Mouse (Mus musculus) left cerebral cortex, adult 2 months (tissue): ENCODE data around the gene Lysmd3. TPM values are rescaled to one million over a fixed set of nuclear protein-coding genes. Genes with fewer than 3 reads are reported as not detected.

ENCODE experiments used
- DNase-seq, 2 experiments: peaks; one replicate each; pipeline ENCODE4 v3.0.0; 2021 to 2022; ENCODE audit warnings: low spot score in 2 of 2, mixed read lengths in 1 of 2; ENCODE audit errors: extremely low spot score in 1 of 2
- H3K27ac ChIP-seq: fragments of 200-600 bp; 2 replicates; pipeline ENCODE4 v1.8.1; 2022
- H3K4me3 ChIP-seq: fragments of 200-600 bp; 2 replicates; pipeline ENCODE4 v1.8.1; 2022
- CTCF ChIP-seq: fragments of 200-600 bp; IDR thresholded peaks from 2 replicates; pipeline ENCODE4 v1.8.1; 2022; ENCODE audit warnings: antibody characterized with exemption, mild to moderate bottlenecking, moderate library complexity
- intact Hi-C: fragments of 180-260 bp; cut with DNase I; formaldehyde crosslinking; loops from one replicate; pipeline ENCODE4 v1.15.1; 2025
- total RNA-seq, 2 experiments: library from RNA; stranded (reverse); gene quantifications; 2 replicates each; pipeline ENCODE4 v1.2.3; 2021

Lysmd3 gene
- total RNA-seq, 2 experiments from 2014 or later: 12.1 TPM

- no peak for DNase-seq
- Histone ChIP-seq H3K4me3 (no peak overlapping the region), H3K27ac (no peak overlapping the region)
- no peak for TF ChIP-seq CTCF
- intact Hi-C loops: no loop called here
Observed at GRCm38 (mm10) chr13:81683107-81683506, 25.6 kb downstream of the Lysmd3 start.

GRCm38 (mm10) chr13:81684258-81684657 lies 26.8 kb downstream of the Lysmd3 start:
- no peak overlapping the region for H3K4me3 ChIP-seq
- no peak overlapping the region for H3K27ac ChIP-seq
- DNase-seq: no peak
- intact Hi-C loops: no loop called here
- no peak for TF ChIP-seq CTCF

- intact Hi-C loops: no loop called here
- no peak for TF ChIP-seq CTCF
Observed at GRCm38 (mm10) chr13:81684884-81685283, 27.4 kb downstream of the Lysmd3 start.

GRCm38 (mm10) chr13:81689587-81689986 lies 32.1 kb downstream of the Lysmd3 start:
- intact Hi-C loops: no loop called here
- TF ChIP-seq CTCF: no peak

More at GRCm38 (mm10) chr13:81684884-81685283, 27.4 kb downstream of the Lysmd3 start:
- Histone ChIP-seq H3K4me3 (no peak overlapping the region), H3K27ac (no peak overlapping the region)
- no peak for DNase-seq

DNA sequence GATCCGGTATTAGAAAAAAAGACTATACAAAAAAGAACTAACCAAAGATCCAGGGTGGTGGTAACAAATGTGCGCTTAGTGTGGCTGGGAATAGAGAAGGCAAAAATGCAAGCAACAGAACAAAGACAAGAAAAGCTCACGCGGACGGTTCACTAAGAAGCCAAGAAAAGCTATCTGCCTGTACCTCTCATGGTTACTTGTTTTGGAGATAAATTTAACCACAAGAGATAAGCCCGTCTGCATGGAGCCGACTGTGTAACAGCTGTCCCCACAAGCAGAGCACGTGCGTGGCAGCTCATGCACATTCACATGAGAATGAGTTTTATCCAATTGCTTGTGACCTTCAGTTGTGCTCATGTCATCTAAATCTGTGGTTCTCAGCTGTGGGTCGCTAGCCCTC lies 33.0 kb downstream of the Lysmd3 start:
- no peak for DNase-seq
- no peak for TF ChIP-seq CTCF
- Histone ChIP-seq H3K27ac (no peak overlapping the region), H3K4me3 (no peak overlapping the region)
- intact Hi-C loops: no loop called here

More at GRCm38 (mm10) chr13:81689587-81689986, 32.1 kb downstream of the Lysmd3 start:
- DNase-seq: no peak
- Histone ChIP-seq H3K4me3 (no peak overlapping the region), H3K27ac (no peak overlapping the region)

GRCm38 (mm10) chr13:81691606-81692005 lies 34.1 kb downstream of the Lysmd3 start:
- Histone ChIP-seq H3K27ac (no peak overlapping the region), H3K4me3 (no peak overlapping the region)
- no peak for TF ChIP-seq CTCF
- intact Hi-C loops: no loop called here
- DNase-seq: peak in 1 of 2 experiments; percentile 12

DNA sequence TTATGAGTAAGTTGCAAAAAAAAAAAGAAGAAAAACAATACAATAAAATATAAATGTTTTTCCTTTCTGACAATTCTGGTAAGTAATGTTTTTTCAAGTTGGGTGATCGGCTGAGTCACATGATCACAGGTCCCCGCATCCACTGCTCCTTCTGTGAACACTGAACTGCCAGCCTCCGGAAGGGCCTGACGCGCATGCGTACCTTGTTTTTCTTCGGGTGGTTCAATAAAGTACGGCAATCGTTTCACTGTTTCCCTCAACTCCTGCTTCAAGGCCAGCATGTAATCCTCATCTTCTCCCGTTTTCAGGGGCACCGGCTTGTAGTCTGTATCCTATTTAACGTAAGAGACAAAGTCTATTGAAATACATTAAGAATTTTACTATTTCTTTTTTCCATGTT lies 37.0 kb downstream of the Lysmd3 start:
- H3K27ac ChIP-seq: no peak overlapping the region
- H3K4me3 ChIP-seq: no peak overlapping the region
- TF ChIP-seq CTCF: no peak
- intact Hi-C loops: no loop called here
- DNase-seq: no peak

DNA sequence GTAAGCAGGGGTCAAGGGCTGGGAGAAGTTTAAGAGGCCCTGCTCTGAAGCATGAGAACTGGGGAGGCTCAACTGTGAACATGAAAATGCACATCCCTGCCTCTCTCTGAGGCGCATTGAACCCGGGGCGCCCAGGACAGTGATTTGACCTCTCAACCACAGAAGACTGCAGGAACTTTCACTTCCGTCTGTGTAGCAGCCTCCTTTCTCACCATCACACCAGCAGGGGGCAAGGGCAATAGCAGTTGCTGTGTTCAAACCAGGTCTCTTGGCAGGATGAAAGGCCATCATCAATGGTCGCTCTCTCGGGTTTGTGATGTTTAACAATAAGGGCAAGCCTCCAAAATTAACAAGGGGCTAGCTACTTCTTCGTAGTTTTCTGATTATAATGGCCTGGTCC lies 45.7 kb downstream of the Lysmd3 start:
- no peak overlapping the region for H3K27ac ChIP-seq
- intact Hi-C loops: no loop called here

DNA sequence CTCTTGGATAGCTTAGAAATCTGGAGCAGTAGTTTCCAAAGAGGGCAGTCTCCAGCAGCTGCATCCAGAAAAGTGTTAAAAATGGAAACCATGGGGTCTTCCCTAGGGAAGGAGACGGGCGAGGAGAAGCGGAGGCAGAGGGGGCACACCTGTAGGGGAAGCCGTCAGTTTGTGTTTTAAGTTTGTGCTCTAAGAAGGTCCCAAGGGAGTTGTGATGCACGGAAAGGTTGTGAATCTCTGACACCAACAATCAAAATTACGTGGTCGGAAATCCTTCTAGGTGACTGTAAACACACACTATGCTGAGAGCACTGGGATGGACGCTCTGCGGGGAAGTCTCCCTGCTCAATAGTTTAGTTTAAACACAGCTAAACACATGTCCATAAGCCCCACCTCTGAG lies 46.2 kb downstream of the Lysmd3 start:
- Histone ChIP-seq H3K27ac (no peak overlapping the region), H3K4me3 (no peak overlapping the region)
- intact Hi-C loops: no loop called here
- no peak for DNase-seq
- TF ChIP-seq CTCF: no peak

More for the DNA sequence above, 45.7 kb downstream of the Lysmd3 start:
- H3K4me3 ChIP-seq: no peak overlapping the region
- TF ChIP-seq CTCF: no peak
- no peak for DNase-seq

GRCm38 (mm10) chr13:81706311-81706710 lies 48.8 kb downstream of the Lysmd3 start:
- DNase-seq: no peak
- no peak for TF ChIP-seq CTCF
- H3K27ac ChIP-seq: no peak overlapping the region
- H3K4me3 ChIP-seq: no peak overlapping the region
- intact Hi-C loops: no loop called here

DNA sequence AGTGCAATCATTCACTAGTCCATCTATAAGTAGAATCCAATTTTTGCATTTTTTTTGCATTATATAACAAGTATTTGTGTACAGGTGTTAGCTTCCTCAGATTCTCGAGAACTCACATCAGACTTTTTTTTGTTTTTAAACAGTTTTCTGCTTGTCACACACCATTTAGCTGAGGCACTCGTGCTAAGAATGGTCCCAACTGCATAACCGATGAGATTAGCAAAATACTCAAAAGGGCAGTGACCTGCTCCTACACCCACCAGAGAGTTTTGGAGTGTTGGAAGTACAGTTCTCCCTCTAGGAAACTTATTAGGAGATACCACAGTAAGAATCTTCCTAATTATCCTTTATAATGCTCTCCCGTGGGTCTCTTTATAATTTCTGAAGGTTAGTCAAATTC lies 52.3 kb downstream of the Lysmd3 start:
- H3K4me3 ChIP-seq: peak overlapping the region; percentile 87
- intact Hi-C loops: loop anchor here (2.0 to 5.0 kb wide), 2 partner anchors 52 to 53 kb away; partner anchors contain the start of gene Lysmd3
- H3K27ac ChIP-seq: no peak overlapping the region
- TF ChIP-seq CTCF: no peak
- DNase-seq: no peak

- DNase-seq: no peak
- intact Hi-C loops: loop anchor here (5.0 kb wide), 1 partner anchor 52 kb away; no protein-coding TSS in a partner anchor
- TF ChIP-seq CTCF: no peak
- peak overlapping the region; percentile 87 for H3K4me3 ChIP-seq
- no peak overlapping the region; the same call in 1 of the 2 replicates for H3K27ac ChIP-seq
Observed at GRCm38 (mm10) chr13:81710266-81710665, 52.8 kb downstream of the Lysmd3 start.

GRCm38 (mm10) chr13:81710775-81711545 lies 53.5 kb downstream of the Lysmd3 start, which contains the start of the genes Polr3g and Mblac2:
Polr3g (minus strand) TSS chr13:81711013.
Mblac2 (plus strand) TSS chr13:81711341.
- peak; percentile 13 for TF ChIP-seq CTCF
- DNase-seq: peak; percentile 95 to 98
- peak within 1 kb of the TSS; percentile 87 for H3K4me3 ChIP-seq
- intact Hi-C loops: loop anchor here (5.0 kb wide), 1 partner anchor 51 kb away; no protein-coding TSS in a partner anchor
- H3K27ac ChIP-seq: peak within 1 kb of the TSS; percentile 98
